Mouse (Mus musculus) ES-E14 (cell line): ENCODE measurements around the gene Megf11.

Source experiments
- HCFC1 ChIP-seq: IDR thresholded peaks from 2 replicates; pipeline ENCODE4 v1.6.1; 2012; ENCODE audit warnings: low read length, inconsistent platforms, borderline replicate concordance; ENCODE audit not compliant: insufficient read depth
- ZNF384 ChIP-seq: IDR thresholded peaks from 2 replicates; pipeline ENCODE4 v1.6.1; 2012; ENCODE audit warnings: low read depth, low read length, inconsistent platforms

DNA sequence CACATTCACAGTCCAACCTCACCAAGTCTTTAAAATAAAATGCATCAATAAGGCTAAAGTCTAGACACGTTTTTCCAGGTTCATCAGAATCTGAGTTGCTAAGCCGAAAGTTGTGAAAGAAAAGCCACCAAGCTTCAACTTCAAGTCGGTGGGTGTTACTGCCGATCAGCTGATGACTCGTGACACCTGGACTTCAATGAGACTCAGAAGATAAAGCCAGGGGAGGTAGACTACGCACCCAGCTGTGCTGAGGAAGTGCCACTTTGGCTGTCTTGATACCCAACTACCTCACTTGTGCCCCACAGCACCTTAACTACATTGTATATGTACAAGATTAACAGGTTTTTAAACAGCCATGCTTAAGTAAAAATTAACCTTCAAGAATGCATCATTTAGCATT lies 348.7 kb downstream of the Megf11 start:
- no peak for TF ChIP-seq ZNF384
- TF ChIP-seq HCFC1, result no peak
